Mouse (Mus musculus): ENCODE results near the gene Tas2r125. TPM values are rescaled to one million over a fixed set of nuclear protein-coding genes. Genes with fewer than 3 reads are reported as not detected.

The Tas2r125 gene
- not detected for polyA plus RNA-seq (2014; fragmentation: Illumina TruSeq; extraction: RNeasy Lipid Tissue Mini Kit (QIAGEN cat#74804); ENCODE audit: low replicate concordance)

GRCm38 (mm10) chr6:132909351-132909750 lies at the start of gene Tas2r125:
TSS of gene Tas2r125 (plus strand) at chr6:132909651.

GRCm38 (mm10) chr6:132867708-132868107 lies 41.7 kb upstream of the Tas2r125 start, which contains the start of gene Tas2r110:
TSS of gene Tas2r110 (plus strand) at chr6:132868008.

GRCm38 (mm10) chr6:132892711-132893110 lies 16.7 kb upstream of the Tas2r125 start, which contains the start of gene Tas2r113:
TSS of gene Tas2r113 (plus strand) at chr6:132893011.

GRCm38 (mm10) chr6:132950802-132951201 lies 41.4 kb downstream of the Tas2r125 start, which contains the start of gene Tas2r129:
TSS of gene Tas2r129 (plus strand) at chr6:132951102.

GRCm38 (mm10) chr6:132957819-132958218 lies 48.4 kb downstream of the Tas2r125 start, which contains the start of gene Tas2r131:
TSS of gene Tas2r131 (minus strand) at chr6:132957919.

Other genes with a start within 250 kb of the Tas2r125 start
- not detected for gene Tas2r121, start 208.6 kb upstream of the Tas2r125 start, polyA plus RNA-seq (2014; fragmentation: Illumina TruSeq; extraction: RNeasy Lipid Tissue Mini Kit (QIAGEN cat#74804); ENCODE audit: low replicate concordance)
- gene Tas2r122, start 197.7 kb upstream of the Tas2r125 start, polyA plus RNA-seq (2014; fragmentation: Illumina TruSeq; extraction: RNeasy Lipid Tissue Mini Kit (QIAGEN cat#74804); ENCODE audit: low replicate concordance), result not detected
- not detected for gene Tas2r115, start 171.6 kb upstream of the Tas2r125 start, polyA plus RNA-seq (2014; fragmentation: Illumina TruSeq; extraction: RNeasy Lipid Tissue Mini Kit (QIAGEN cat#74804); ENCODE audit: low replicate concordance)
- gene Tas2r124, start 154.9 kb upstream of the Tas2r125 start, polyA plus RNA-seq (2014; fragmentation: Illumina TruSeq; extraction: RNeasy Lipid Tissue Mini Kit (QIAGEN cat#74804); ENCODE audit: low replicate concordance), result not detected
- gene Tas2r102, start 147.5 kb upstream of the Tas2r125 start, polyA plus RNA-seq (2014; fragmentation: Illumina TruSeq; extraction: RNeasy Lipid Tissue Mini Kit (QIAGEN cat#74804); ENCODE audit: low replicate concordance), result not detected
- gene Tas2r136, start 131.5 kb upstream of the Tas2r125 start, polyA plus RNA-seq (2014; fragmentation: Illumina TruSeq; extraction: RNeasy Lipid Tissue Mini Kit (QIAGEN cat#74804); ENCODE audit: low replicate concordance), result not detected
- not detected for gene Tas2r117, start 106.8 kb upstream of the Tas2r125 start, polyA plus RNA-seq (2014; fragmentation: Illumina TruSeq; extraction: RNeasy Lipid Tissue Mini Kit (QIAGEN cat#74804); ENCODE audit: low replicate concordance)
- gene Tas2r123, start 62.5 kb upstream of the Tas2r125 start, polyA plus RNA-seq (2014; fragmentation: Illumina TruSeq; extraction: RNeasy Lipid Tissue Mini Kit (QIAGEN cat#74804); ENCODE audit: low replicate concordance), result not detected
- not detected for gene Tas2r116, start 54.2 kb upstream of the Tas2r125 start, polyA plus RNA-seq (2014; fragmentation: Illumina TruSeq; extraction: RNeasy Lipid Tissue Mini Kit (QIAGEN cat#74804); ENCODE audit: low replicate concordance)
- gene Tas2r110, start 41.6 kb upstream of the Tas2r125 start, polyA plus RNA-seq (2014; fragmentation: Illumina TruSeq; extraction: RNeasy Lipid Tissue Mini Kit (QIAGEN cat#74804); ENCODE audit: low replicate concordance), result not detected
- not detected for gene Tas2r113, start 16.6 kb upstream of the Tas2r125 start, polyA plus RNA-seq (2014; fragmentation: Illumina TruSeq; extraction: RNeasy Lipid Tissue Mini Kit (QIAGEN cat#74804); ENCODE audit: low replicate concordance)
- not detected for gene Tas2r129, start 41.5 kb downstream of the Tas2r125 start, polyA plus RNA-seq (2014; fragmentation: Illumina TruSeq; extraction: RNeasy Lipid Tissue Mini Kit (QIAGEN cat#74804); ENCODE audit: low replicate concordance)
- not detected for gene Tas2r131, start 48.3 kb downstream of the Tas2r125 start, polyA plus RNA-seq (2014; fragmentation: Illumina TruSeq; extraction: RNeasy Lipid Tissue Mini Kit (QIAGEN cat#74804); ENCODE audit: low replicate concordance)
- gene Tas2r109, start 71.3 kb downstream of the Tas2r125 start, polyA plus RNA-seq (2014; fragmentation: Illumina TruSeq; extraction: RNeasy Lipid Tissue Mini Kit (QIAGEN cat#74804); ENCODE audit: low replicate concordance), result not detected
- gene Tas2r103, start 127.5 kb downstream of the Tas2r125 start, polyA plus RNA-seq (2014; fragmentation: Illumina TruSeq; extraction: RNeasy Lipid Tissue Mini Kit (QIAGEN cat#74804); ENCODE audit: low replicate concordance), result not detected
- not detected for gene Tas2r140, start 146.2 kb downstream of the Tas2r125 start, polyA plus RNA-seq (2014; fragmentation: Illumina TruSeq; extraction: RNeasy Lipid Tissue Mini Kit (QIAGEN cat#74804); ENCODE audit: low replicate concordance)
- gene Smim10l1, start 195.3 kb downstream of the Tas2r125 start, polyA plus RNA-seq (2014; fragmentation: Illumina TruSeq; extraction: RNeasy Lipid Tissue Mini Kit (QIAGEN cat#74804); ENCODE audit: low replicate concordance), result 159 TPM